Mouse (Mus musculus) large intestine, adult 2 months (tissue): ENCODE measurements around the gene Shisa8. TPM values are rescaled to one million over a fixed set of nuclear protein-coding genes. Genes with fewer than 3 reads are reported as not detected.

Source experiments
- DNase-seq: peaks from one replicate; pipeline ENCODE4 v3.0.0-alpha.2; 2012; ENCODE audit warnings: low read depth, low spot score
- WGBS: fragments of 180-500 bp; shearing (Covaris S2); methylation state at CpG from one replicate; pipeline ENCODE4 v1.1.7; 2018; 5-methylcytosine and 5-hydroxymethylcytosine counted together
- polyA plus RNA-seq: library from polyadenylated mRNA; depleted of rRNA; stranded (reverse); fragments of >200 nt; gene quantifications from 2 replicates; pipeline ENCODE4 v1.2.3, GENCODE M21; 2012

Shisa8 gene
- polyA plus RNA-seq, 1 experiment = 1.7 TPM

- WGBS = 59% methylated on average over 34 of the region's 34 CpGs
These were observed 5.5 kb downstream of the Shisa8 start for GRCm38 (mm10) chr15:82207105-82207459.

GRCm38 (mm10) chr15:82206365-82207104, 6.1 kb downstream of the Shisa8 start:
- peak; percentile 10 for DNase-seq
- 54% methylated on average over 9 of the region's 9 CpGs for WGBS

More at GRCm38 (mm10) chr15:82207105-82207459, 5.5 kb downstream of the Shisa8 start:
- no peak for DNase-seq

GRCm38 (mm10) chr15:82204680-82205371, 7.8 kb downstream of the Shisa8 start:
- DNase-seq = no peak
- 66% methylated on average over 10 of the region's 10 CpGs for WGBS

GRCm38 (mm10) chr15:82203611-82204351, 8.8 kb downstream of the Shisa8 start:
- WGBS = 83% methylated on average over 20 of the region's 20 CpGs
- no peak for DNase-seq

- no peak for DNase-seq
- WGBS = 93% methylated on average over 10 of the region's 10 CpGs
These were observed 9.5 kb downstream of the Shisa8 start for GRCm38 (mm10) chr15:82203090-82203489.

GRCm38 (mm10) chr15:82202086-82202485, 10.5 kb downstream of the Shisa8 start:
- DNase-seq = no peak
- WGBS = 87% methylated on average over 6 of the region's 6 CpGs

- DNase-seq = no peak
- 84% methylated on average over 12 of the region's 12 CpGs for WGBS
These were observed 13.1 kb downstream of the Shisa8 start for GRCm38 (mm10) chr15:82199546-82199945.

GRCm38 (mm10) chr15:82198342-82198741, 14.3 kb downstream of the Shisa8 start:
- 89% methylated on average over 7 of the region's 7 CpGs for WGBS
- no peak for DNase-seq

- WGBS = 87% methylated on average over 11 of the region's 11 CpGs
- DNase-seq = no peak
These were observed 14.7 kb downstream of the Shisa8 start for GRCm38 (mm10) chr15:82197937-82198336.

- 89% methylated on average over 10 of the region's 10 CpGs for WGBS
- no peak for DNase-seq
These were observed 15.3 kb downstream of the Shisa8 start for GRCm38 (mm10) chr15:82197246-82197750.

- DNase-seq = no peak
- 82% methylated on average over 12 of the region's 12 CpGs for WGBS
These were observed 16.3 kb downstream of the Shisa8 start for GRCm38 (mm10) chr15:82196300-82196699.

GRCm38 (mm10) chr15:82192617-82193016, 20.0 kb downstream of the Shisa8 start:
- DNase-seq = no peak
- WGBS = 86% methylated on average over 8 of the region's 8 CpGs

GRCm38 (mm10) chr15:82188481-82189240, 24.0 kb downstream of the Shisa8 start:
- no peak for DNase-seq
- WGBS = 90% methylated on average over 10 of the region's 10 CpGs

- WGBS = 82% methylated on average over 1 of the region's 1 CpGs
- no peak for DNase-seq
These were observed 24.7 kb downstream of the Shisa8 start for GRCm38 (mm10) chr15:82187924-82188323.

GRCm38 (mm10) chr15:82187401-82187800, 25.2 kb downstream of the Shisa8 start:
- WGBS = 87% methylated on average over 4 of the region's 4 CpGs
- no peak for DNase-seq

GRCm38 (mm10) chr15:82186931-82187330, 25.7 kb downstream of the Shisa8 start:
- WGBS = 78% methylated on average over 5 of the region's 5 CpGs
- no peak for DNase-seq

GRCm38 (mm10) chr15:82186131-82186530, 26.5 kb downstream of the Shisa8 start:
- WGBS = 94% methylated on average over 14 of the region's 14 CpGs
- DNase-seq = no peak

GRCm38 (mm10) chr15:82185062-82185783, 27.4 kb downstream of the Shisa8 start:
- 71% methylated on average over 14 of the region's 14 CpGs for WGBS
- DNase-seq = no peak

- 73% methylated on average over 10 of the region's 10 CpGs for WGBS
- DNase-seq = no peak
These were observed 28.0 kb downstream of the Shisa8 start for GRCm38 (mm10) chr15:82184656-82185055.
